Mouse (Mus musculus) lung, postnatal 14 days (tissue): Measurements from ENCODE around the gene Zfp174.

Experiments used
- DNase-seq: peaks from one replicate; pipeline ENCODE4 v3.0.0; 2021

The Zfp174 gene

GRCm38 (mm10) chr16:3884201-3885064 is 37.4 kb downstream of the Zfp174 start, which contains the start of the genes Zfp597 and Gm20695:
Gene Zfp597 (minus strand): TSS chr16:3884561.
Gene Gm20695 (plus strand): TSS chr16:3884648.
- peak; percentile 96 for DNase-seq

DNA sequence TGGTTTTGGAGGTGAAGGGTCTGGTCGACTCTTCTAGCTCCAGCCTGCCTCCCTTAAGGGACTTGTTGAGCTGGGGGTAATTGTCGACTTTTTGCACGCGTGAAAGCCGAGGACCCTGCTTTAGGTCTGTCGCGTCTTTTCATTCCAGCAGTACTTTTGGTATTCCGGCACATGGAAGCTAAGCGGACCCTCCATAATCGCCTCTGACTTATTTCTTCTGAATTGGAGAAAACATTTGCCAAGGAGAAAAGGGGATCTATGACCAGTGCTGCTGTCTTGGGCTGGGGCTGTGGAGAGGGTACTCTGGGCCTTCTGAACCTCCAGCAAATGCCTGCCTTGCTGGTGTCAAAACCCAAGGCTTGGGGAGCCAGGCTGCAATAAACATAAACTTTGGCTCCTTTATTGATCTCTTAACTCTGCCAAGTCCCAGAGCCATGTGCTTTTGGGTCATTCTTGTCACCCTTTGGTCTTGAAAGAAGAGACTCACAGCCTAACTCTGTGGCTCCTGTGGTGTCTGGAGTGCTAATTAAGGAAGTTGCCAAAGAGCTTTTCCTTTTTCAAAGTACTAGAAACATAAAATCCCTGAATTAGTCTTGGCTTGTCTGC is 38.1 kb downstream of the Zfp174 start:
- DNase-seq: no peak

GRCm38 (mm10) chr16:3891621-3892295 is 44.7 kb downstream of the Zfp174 start:
- DNase-seq: no peak

GRCm38 (mm10) chr16:3893739-3894138 is 46.7 kb downstream of the Zfp174 start:
- DNase-seq: no peak

DNA sequence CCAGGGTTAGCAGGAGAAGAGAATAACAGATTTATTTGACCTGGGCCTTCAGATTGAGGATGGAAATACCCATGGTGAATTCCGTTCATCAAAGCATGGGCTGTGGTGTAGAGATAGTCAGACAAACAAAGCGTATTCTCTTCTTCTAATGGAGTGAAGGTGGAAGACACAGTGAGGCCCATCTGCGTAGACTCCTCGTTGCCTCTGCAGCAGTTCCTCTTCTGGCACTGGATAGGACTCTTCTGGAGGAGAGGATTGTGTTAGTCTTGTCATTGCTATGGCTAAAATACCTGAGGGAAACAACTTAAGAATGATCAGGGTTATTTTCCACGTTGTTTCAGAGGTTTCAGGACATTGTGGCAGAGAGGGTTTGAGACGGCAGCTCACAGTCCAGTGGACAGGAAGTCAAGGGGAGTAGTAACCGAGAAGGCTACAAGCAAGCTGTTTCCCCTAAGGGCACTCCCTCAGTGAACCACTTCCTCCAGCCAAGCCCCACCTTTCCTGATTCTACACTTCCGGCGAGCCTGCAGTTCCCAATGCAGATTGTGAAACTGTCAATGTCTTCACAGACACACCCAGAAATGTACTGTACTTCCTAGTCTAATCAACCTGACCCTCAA is 48.2 kb downstream of the Zfp174 start:
- DNase-seq: peak; percentile 66

DNA sequence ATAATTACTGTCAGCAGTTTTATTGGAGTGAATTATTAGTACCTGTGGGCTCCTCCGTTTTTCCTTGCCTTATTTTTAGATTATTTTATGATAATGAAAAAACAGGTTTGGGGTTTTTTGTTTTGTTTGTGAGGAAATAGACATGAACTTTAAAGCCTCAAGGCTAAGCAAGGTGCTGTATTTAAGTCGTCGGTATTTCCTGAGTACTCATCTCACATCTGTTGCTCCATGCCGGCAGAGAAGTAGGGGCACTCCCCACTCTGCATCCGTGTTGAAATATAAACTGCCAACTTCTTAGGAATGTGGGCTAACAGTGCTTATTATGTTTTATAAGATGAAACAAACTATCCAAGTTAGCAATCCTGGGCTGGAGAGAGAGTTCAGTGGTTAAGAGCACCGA is 49.0 kb downstream of the Zfp174 start:
- DNase-seq: no peak

GRCm38 (mm10) chr16:3896553-3896952 is 49.5 kb downstream of the Zfp174 start:
- DNase-seq: no peak

GRCm38 (mm10) chr16:3907471-3907870 is 60.4 kb downstream of the Zfp174 start:
- DNase-seq: no peak
